Mouse (Mus musculus) neural tube, embryonic 10.5 days (tissue): ENCODE data around the gene Prkcsh.

Experiments
- DNase-seq: peaks from one replicate; pipeline ENCODE4 v3.0.0-alpha.2; 2017; ENCODE audit warnings: low spot score; ENCODE audit errors: extremely low spot score

The Prkcsh gene

DNA sequence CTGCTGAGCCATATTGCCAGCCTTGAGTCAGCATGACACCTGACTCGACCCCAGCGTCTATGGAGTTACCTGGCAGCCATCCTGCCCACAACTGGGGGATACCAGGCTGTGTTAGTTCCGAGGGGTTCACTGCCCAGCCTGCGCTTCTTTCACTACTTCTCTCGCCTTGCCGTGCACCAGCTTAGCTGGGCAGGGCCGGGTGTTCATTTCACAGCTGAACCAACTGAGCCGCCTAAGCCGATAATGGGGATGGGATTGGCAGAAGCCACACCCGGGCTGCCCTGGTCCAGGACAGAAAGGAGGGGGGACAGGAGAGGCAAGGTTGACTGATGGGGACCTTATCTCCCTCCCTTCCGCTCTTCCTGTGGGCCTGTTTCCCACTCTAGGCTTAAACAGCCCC lies 46.7 kb downstream of the Prkcsh start:
- DNase-seq = no peak

DNA sequence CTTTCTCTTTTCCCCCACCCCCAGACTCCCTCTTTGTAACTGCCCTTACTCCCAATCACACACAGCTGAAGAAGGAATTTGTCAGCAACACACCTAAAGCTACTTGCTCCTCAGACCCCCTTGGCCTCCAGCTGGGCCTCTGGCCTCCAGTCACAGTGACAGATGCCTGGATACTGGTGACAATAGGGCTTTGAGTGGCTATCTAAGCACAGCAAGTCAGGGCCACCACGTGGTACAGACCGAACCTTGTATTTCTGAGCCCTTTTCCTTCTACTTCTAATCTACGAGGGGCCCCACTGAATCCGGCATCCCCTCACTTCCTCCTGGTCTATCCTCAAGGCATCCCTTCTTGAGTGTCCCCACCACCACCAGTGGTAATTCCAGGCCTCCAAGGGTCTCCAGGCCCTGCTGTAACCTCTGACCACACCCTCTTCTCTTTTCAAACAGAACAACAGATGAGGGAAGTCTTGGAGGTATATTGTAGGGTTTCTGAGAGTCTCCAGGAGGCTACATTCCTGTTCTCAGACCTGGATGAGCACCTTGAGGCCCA lies 47.2 kb downstream of the Prkcsh start:
- peak; percentile 37 for DNase-seq

DNA sequence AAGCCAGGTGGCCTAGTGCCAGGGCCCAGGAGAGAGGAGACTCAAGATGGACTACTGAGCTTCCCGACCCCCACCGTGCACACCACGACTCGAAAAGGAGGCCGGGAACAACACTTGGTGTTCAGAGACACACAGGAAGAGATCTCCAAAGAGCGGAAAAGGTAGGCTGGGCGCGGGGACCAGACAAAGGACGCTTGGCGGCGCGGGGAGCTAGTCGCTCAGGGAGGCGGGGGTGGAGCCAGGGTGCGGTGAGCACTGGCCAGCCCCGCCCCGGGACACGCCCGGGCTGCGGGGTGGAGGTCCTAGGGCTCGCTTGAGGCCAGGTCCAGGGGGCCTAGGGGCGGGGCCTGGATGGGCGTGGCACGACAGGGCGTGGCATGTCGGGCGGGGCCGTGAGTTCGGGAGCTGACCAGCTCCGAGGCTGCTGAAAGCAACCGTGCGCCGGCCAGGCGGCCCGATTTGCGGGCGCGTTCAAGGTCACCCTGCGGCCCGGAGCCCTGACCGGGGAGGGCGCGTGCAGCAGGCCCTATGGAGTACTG lies 47.8 kb downstream of the Prkcsh start:
- peak; percentile 83 for DNase-seq

DNA sequence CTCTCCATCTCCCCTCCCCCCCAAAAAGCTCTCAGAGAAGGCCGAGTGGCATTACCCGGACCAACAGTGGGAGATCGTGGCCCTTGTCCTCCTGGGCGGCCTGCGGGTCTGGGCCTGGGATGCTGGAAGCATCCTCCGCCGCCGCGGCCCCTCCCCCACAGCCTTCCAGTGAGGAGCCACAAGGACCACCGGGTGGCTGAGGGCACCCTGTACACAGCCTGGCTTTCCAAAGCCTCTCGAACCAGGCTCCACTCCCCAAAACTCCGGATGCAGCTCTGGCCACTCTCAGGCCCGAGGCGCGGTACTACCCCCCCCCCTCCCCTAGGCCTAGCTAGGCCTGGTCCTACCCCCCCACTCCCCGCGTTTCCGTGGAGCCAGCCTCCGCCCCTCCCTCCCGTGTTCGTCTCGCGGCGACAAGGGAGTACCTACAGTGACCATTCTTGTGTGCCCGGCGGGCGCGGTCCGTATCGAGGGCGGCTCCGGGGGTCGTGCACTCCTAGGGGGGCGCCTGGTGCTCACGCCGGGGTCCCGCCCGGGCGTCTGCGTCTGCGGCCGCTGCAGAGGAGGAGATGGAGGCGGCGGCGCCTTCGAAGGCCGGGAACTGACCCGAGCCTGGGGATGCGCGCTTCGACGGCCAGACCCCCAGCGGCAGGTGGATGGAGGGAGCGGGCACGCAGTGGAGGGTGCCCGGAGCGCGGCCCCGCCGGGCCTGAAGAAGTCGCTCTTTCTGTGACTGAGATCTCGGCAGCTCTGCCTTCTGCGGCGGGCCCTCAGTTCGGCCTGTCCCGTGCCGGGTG lies 48.8 kb downstream of the Prkcsh start:
- peak; percentile 46 for DNase-seq

DNA sequence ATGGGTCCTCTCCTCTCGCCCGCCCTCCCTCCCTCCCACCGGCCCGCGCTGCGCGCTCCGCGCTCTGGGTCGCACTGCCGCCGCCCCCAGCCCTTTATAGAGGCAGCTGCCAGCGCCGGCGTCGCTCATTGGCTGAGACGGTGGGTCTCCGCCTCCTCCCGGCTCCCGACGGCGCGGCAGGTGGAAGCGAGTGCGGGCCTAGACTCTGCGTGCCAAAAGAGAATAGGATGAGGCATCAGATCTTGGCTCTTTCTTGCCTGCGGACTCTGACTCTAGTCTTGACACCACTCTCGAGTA lies 49.3 kb downstream of the Prkcsh start, which contains the start of gene Elavl3:
Elavl3 (minus strand) TSS at position 66 of the 297 bp plus-strand sequence.
- DNase-seq = peak; percentile 80

DNA sequence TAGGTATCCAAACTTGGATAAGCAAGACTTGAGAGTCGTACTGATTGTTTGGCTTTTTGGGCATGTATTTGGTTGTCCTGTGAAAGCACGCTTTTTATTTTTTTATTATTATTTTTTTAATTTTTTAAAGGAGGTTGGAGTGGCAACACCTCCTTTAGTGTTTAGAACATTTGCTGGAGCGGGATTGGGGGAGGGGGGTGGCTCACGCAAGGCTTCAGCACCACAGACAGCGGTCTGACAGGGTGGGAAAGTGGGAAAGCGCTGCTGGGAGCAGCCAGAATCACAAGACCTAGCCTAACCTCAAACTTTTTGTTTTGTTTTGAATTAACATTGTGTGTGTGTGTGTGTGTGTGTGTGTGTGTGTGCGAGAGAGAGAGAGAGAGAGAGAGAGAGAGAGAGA lies 51.1 kb downstream of the Prkcsh start:
- peak; percentile 37 for DNase-seq

DNA sequence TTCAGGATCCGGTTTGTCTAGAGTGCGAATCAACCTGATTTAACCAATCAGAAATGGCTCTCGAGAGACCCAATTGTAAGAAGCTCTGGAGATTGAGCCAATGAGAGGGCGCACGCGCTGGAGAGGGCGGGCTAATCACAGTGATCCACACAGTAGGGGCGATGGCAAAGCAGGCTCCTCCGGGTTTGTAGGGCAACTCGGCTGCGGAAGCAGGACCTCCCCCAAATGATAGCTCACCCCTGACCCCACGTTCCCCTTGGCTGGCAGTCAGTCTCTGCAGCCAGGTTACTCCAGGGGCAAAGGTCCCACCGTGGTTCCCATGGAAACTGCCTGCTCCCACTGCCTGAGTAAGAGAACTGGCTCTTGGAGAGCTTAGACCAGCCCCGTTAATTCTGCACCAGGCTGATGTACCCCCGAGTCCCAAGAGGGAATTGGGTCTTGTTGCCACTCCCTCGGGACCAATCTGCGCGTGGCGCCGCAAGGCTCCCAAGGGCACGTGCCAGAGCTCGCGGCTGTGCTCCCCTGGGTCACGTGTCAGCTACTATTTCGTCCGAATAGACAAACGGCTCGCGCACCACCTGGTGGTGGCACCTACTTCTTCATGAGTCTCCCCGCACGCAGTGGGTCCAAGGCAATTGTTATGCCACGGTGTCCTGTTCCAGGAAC lies 51.9 kb downstream of the Prkcsh start:
- DNase-seq = peak; percentile 80

DNA sequence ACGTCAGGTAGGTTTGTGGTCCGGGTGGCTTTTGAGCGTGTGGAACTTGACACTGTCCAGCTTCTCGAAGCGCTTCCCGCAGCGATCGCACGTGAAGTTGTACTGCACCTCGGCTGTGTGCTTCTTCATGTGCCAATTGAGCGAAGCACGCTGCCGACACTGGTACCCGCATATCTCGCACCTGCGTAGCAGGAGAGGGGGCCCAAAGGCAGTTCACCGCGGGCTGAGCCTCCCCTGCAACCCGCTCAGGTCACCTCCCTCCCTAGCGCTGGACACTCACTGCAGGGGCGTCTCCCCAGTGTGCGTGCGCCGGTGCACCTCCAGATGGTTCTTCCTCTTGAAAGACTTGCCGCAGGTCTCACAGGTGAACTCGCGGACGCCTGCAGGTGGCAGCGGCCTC lies 53.1 kb downstream of the Prkcsh start:
- DNase-seq = no peak

DNA sequence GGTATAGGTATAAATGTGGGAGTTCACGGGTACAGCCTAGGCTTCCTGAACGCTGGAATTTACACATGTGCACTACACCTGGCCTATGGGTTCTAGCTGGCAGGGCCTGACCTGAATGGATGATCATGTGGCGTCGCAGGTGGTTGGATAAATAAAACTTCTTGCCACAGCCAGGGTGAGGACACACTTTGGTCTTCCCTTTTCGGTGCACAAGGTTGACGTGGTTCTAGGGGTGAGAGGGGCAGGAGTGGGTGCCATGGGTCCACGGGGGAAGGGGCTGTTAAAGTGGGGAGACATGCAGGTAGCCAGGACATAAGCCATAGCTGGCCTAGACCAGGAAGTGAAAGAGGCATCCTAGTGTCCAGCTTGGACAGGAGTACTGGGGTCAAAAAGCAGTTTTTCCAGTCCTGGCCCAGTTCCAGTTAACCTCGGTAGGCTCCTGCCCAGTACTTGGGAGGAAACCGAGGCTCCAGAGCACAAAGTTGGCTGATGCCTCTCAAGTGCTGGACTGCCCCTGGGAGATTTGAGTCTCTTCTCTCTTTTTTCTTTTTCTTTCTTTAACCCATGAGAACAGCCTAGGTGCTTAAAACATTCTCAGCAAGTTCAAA lies 53.8 kb downstream of the Prkcsh start:
- DNase-seq = no peak

DNA sequence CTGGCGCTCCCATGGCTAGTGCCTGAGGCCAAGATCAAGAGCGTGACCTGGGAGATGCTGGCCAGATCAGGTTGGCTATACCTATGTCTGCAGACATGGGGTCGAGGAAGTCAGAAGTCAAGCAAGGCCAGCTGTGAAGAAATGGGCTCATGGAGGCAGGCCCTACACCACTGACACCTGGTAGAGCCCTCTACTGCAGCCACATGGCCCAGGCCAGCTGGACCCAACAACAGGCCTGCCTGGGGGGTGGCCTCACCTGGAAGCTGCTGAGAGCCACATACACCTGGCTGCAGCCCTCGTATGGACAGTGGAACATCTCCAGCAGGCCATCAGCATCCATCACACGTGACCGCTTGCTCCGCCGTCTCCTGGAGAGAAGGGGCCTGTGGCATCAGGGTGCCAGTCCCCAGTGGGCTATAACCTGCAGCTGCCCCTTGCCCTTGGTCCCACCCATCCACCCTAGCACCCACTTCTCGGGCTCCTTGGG lies 54.5 kb downstream of the Prkcsh start:
- DNase-seq = no peak

DNA sequence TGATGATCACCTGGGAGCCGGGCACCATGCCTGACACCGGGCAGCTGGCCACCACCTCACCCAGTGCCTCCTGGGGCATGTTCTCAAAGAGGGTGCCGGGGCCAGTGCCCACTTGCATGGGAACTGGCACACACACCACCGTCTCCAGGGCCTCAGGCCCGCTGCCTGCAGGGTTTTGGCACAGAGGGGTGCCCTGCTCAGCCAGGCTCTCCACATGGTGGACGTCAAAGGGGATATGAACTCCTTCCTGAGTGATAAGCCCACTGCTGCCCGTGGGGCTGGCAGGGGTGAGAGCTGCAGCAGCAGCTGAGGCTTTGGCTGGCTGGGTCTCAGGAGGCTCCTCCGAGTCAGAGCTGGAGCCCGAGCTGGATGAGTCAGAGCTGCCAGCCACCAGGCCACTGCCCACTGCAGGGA lies 55.4 kb downstream of the Prkcsh start:
- DNase-seq = no peak

DNA sequence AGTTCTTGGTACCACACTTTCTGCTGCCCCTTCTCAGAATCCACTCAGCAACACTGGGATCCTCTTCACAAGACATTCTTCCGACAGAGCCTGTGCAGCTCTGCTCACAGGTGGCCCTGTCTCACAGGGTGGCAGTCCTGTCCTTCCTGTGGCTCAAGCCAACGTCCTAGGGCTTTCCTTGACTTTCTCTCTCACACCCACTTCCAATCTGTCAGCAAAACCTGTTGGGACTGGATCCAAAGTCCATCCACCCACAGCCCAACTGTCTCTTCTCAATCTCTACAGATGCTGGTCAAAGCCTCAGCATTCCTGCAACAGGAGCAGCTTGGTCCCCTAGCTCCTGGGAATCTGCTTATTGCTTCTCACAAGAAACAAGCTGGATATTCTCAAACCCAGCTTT lies 58.7 kb downstream of the Prkcsh start:
- DNase-seq = no peak
